Mouse (Mus musculus): ENCODE data around the gene Dnajc2.

GRCm38 (mm10) chr5:21768506-21768905 is 16.5 kb downstream of the Dnajc2 start:
- TF ChIP-seq CTCF (IDR thresholded peaks at IDR 0.05; ENCODE audit: low read depth) (no peak), EP300 (IDR thresholded peaks at IDR 0.05; ENCODE audit: low read depth) (no peak)
